Mouse (Mus musculus) activated CD4-positive, CD25-positive, alpha-beta regulatory T cell, adult 4 months (primary cell): ENCODE data around the gene Ano6. TPM values are rescaled to one million over a fixed set of nuclear protein-coding genes. Genes with fewer than 3 reads are reported as not detected.

Experiments
- ATAC-seq: one replicate; pipeline ENCODE4 v1.8.0; 2017
- polyA plus RNA-seq, 2 experiments: library from polyadenylated mRNA; unstranded; fragments of 100-300 nt; shearing (Covaris generic); gene quantifications; one replicate each; pipeline ENCODE4 v1.2.1; 2017

The Ano6 gene
- polyA plus RNA-seq, 2 experiments from 2014 or later: 35.4 to 39.4 TPM

DNA sequence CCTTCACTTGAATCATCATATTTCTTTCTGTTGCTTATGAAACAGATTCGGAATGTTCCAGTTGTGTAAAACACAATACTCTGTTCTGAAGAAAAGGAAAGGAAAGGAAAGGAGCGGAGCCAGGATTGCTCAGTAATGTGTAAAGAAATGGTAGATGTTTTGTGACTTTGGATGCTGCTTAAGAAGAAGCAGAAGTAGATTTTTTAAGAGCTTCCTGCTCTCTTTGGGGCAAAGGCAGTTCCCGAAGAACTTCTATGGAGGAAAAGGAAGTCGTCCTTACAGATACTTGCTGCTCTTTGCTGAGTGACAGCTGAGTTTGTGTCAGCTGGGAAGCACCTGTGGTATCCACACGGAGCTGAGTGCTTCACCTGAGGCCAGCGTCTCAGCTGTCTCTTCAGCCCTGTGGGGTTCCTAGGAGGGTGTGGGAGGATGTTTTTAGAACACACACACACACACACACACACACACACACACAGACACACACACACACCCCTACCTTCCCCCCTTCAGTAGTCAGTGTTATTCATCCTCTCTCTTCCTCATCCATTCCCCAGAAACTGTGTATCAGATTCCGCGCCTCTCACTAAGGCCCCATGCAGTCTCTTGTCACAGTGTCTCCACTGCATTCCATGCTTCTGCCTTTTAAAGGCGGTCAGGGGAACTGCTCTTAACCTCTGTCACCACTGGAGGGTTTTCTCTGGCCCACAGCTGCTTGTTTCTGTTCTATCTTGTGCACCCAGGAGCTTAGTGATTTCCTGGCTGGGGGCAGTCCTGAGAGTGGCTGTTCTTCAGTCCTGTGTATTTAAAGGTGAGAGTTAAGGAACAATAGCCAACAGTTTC is 6.7 kb downstream of the Ano6 start:
- no peak for ATAC-seq

- no peak for ATAC-seq
These were observed 7.6 kb downstream of the Ano6 start for GRCm38 (mm10) chr15:95798266-95798665.

- no peak for ATAC-seq
These were observed 9.0 kb downstream of the Ano6 start for GRCm38 (mm10) chr15:95799632-95800031.

GRCm38 (mm10) chr15:95800051-95800450 is 9.4 kb downstream of the Ano6 start:
- ATAC-seq: no peak

DNA sequence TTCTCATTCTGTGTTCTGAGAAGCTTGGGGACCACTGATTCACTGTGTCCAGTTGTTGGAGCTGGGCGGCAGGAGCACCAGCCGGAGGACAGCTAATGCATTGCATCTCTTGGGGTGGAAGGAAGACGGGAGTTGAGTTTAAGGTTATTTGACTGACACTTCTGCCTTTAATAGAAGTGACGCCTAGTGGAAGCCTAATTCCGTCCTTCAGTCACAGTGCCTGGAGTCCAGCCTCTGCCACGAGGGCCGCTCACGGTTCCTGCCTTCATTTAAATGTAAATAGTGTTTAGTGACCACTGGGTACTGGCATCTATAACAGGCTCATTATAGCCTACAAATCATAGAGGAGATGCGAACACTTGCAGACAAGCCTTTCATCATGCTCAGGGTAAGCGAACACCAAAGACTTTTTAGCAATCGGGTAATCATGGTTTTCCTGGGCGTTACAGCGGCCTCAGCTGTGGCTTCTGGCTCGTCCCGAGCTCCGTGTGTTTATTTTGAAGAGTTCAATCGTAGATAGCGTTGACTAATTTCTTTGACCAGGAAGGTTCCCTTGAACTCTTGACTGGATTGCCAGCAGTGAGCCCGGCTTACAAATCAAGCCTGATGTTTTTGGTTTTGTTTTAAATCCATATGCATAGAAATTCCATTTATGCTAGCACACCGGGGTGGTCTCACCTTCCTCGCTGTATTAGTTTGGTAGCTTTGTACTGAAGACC is 10.8 kb downstream of the Ano6 start:
- ATAC-seq: no peak

GRCm38 (mm10) chr15:95802140-95802539 is 11.5 kb downstream of the Ano6 start:
- ATAC-seq: no peak

- no peak for ATAC-seq
These were observed 12.1 kb downstream of the Ano6 start for GRCm38 (mm10) chr15:95802762-95803161.

DNA sequence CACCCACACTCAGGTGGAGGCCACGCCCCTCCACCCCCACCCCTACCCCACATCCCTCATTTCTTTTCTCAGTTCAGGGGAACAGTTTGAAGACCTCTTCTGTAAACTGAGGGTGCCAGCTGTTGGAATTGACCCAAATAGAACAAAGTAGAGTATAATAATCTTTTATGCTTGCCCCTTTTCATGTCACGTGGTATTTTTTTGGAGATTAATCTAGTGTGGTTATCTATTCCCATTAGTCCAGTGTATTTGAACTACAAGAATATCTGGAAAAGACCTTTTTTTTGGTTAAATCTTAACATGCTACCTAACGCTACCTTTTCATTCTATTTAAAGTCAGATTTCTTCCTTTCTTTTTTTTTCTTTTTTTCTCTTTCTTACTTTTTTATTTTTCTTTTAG is 12.8 kb downstream of the Ano6 start:
- no peak for ATAC-seq

DNA sequence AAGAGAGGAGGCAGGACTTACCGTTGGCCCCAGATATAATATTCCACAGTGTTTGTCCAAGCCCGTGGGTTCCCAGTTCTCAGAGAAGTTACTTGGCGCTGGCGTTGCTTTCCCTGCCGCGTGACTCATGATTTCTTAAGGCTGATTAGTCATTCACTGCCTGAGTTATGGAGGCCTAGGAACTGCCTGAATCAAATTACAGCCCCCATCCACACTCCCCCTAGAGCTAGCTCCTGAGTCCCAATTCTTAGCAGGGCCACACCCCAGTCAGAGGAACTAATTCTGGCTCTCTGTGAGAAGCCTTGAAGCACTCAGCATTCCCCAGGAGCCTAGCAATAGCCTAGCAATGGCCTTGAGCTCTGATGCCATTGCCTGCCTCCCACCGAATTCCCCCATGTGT is 13.6 kb downstream of the Ano6 start:
- ATAC-seq: no peak

- ATAC-seq: no peak
These were observed 14.4 kb downstream of the Ano6 start for GRCm38 (mm10) chr15:95805022-95805471.

DNA sequence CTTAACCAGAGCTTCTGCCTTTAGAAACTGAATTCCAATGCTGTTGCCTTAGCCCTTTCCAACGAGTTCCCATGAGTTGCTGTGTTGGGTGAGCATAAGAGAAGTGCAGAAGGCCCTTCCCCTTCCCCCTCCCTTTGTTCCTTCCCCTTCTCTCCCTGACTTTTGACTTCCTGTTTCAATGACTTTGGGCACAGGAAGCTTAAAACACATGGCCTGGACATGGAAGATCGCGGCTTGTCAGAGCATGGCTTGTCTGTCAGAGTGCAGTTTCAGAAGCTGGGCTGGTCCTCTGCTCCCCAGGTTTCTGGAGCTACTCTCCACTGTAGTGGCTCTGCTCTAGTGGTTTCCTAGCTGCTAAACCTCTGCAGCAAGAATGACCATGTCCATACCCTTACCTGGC is 17.3 kb downstream of the Ano6 start:
- ATAC-seq: no peak

DNA sequence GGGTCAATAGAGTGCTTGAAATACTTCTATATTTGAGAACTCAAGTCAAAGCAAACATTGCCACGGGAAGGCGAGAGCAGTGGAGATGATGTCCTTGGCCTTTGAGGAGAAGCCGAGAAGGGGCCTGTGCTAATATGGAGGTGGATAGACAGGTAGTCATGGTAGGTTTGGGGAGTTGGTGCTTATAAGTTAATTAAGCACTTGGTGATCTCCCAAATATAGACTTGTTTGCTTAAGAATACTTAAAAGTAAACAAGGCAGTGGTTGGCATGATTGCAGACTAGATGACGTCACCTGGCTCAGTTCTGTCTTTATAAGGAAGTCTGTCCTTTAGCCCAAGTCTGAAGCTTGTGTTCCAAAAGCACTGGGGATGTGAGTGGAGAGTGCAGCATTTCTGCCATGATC is 19.7 kb downstream of the Ano6 start:
- no peak for ATAC-seq

DNA sequence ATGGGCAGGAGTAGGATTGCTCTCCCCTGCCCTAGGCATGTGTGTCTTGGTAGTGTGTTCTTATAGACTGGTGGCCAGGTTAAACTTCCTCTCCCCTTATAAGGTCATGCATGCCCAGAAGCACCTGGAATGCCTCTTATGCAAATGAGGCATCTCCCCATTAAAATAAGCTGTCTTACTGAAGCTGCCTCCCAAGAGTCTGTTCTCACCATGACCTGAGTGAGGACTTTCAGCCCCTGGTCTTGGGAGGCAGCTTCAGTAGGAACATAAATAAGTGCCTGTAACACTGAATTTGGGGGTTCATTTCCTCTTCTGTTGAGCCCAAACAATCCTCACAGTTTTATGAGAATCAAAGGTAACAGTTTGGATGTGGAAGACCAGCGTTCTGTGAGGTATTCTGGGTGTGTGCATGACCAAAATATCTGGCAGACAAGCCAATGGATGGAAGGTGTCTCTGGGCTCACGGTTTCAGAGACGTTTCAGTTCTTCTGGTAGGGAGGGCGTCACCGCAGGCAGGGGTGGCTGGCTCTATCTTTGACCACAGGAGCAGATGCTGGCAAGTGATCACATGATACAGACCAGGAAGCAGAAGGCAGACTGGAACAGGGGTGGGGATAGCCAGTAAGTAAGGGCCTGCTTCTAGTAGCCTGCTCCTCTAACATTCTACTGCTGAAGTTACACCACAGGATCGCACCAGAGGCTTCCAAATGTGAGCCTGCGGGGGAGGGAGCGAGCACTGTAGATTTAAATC is 22.4 kb downstream of the Ano6 start:
- ATAC-seq: no peak

DNA sequence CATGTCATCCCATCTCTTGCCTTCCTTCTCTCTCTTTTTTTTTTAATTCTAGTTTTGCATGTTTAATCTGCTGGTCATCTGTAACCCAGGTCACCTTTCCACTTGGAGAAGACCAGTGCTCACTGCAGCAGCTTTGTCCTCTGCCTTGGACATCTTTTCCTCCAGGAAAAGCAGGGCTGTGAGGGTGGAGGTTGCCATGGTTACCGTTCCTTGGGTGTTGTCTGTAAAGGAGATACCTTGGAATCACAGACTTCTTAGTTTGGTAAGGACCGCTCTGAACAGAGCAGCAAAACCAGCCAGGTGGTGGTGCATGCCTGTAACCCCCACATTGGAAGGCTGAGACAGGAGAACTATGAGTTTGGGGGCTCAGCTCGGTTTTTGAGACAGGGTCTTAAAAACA is 26.9 kb downstream of the Ano6 start:
- no peak for ATAC-seq

DNA sequence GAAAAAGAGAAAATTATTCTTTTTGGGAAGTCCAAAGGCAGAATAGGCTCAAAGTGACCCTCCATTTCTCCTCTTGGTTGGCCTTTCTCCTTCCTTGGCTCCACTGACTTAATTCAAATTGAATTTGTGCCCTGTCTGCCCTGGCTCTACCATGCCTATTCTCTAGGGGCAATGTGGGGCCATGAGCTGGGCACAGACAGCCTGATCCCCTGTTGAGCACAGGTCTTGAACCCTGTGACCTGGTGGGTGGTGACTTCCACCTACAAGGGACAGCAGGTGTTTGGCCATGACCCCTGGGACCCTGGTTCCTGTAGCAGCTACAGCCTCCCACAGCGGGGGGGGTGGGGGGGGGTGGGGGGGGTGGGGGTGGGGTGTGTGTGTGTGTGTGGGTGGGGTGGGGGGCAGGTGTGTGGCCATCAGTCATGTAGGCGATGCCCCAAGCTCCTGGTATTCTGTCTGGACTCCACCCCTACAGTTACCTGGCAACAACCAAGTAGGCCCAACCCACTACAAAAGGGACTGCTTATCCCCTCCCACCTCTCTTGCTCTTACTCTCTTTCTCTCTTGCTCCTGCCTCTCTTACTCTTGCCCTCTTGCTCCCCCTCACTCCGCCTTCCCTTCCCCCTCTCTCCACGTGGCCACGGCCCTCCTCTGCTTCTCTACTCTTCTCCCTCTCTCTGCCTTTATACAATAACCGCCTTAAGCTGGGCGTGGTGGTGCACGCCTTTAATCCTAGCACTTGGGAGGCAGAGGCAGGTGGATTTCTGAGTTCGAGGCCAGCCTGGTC is 28.8 kb downstream of the Ano6 start:
- ATAC-seq: no peak

GRCm38 (mm10) chr15:95820142-95820541 is 29.5 kb downstream of the Ano6 start:
- no peak for ATAC-seq

GRCm38 (mm10) chr15:95820678-95821077 is 30.0 kb downstream of the Ano6 start:
- no peak for ATAC-seq

DNA sequence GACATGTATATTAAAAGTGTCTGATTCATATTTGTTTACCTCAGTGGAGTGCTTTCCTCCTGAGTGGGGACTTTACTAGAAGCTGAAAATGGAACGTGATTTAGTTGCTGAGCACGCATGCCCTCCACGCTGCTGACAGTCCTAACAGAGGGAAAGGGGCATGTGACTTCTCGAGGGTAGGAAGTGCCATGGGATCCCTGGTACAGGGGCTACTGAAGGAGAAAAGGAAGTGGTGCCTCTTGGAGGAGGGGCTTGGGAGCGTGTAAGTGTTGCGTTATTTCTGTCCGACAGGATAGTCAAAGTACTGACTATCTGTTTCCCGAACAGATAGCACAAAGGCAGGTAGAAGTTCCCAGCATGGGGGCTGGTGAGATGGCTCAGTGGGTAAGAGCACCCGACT is 31.5 kb downstream of the Ano6 start:
- ATAC-seq: no peak

DNA sequence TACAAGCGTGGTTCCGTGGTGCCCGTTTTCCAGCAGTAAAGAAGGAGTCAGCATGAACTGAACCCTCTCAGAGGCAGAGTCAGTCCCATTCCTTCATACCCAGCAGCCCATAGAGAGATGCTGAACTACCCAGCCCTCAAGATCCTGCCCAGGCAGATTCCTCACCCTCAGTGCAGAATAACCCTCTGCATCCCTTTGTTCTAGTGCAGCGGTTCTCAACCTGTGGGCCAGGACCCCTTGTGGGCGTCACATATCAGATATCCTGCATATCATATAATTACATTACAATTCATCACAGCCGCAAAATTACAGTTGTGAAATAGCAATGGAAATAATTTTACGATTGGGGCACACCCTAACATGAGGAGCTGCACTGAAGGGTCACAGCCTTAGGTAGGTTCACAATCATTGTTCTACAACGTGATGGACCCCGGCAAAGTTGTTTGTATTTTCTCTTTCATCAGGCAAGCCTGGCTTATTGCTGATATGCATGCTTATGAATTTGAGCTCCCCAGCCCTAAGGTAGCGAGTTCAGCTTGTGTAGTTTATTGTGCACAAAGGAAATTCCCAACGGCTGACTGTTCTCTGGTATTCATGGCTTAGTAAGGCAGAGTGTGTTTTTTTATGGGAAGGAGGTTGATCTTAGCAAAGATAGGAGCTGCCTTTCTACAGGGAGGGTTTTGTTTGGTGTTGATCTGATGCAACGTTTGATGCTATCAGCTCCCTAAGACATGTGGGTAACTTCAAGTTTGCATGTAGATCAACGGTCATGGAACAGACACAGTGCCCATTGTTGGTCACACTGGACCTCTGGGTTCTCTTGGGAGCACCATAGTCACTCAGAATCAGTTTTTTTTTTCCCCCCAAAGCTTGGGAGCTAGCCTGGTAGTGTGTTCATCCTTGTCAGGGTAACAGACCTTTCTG is 33.0 kb downstream of the Ano6 start:
- no peak for ATAC-seq

- peak; percentile 77 for ATAC-seq
These were observed 35.9 kb downstream of the Ano6 start for GRCm38 (mm10) chr15:95826516-95826915.

DNA sequence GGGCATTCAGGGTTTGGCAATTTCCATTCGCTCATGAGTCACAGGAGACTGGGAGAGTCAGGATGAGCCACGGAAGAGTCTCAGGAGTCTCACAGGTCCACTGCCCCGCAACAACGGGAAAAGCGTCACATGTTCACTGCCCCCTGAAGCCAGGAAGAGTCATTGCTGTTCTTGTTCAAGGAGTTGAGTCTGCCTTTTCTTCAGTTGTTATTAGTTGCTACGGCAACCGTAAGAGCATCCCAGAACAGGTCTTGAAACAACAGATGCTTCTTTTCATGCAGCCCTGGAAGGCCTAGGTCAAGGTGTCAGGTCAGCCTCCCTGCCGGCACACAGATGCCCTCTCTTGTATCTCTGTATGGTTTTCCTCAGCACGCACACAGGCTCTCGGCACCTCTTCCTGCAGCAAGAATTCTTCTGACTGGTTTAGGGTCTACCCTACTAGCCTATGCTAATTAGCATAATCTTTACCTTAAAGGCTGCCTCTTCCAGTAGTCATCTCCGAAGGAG is 36.9 kb downstream of the Ano6 start:
- ATAC-seq: no peak
